In genomic region chr1:37872131-37873067, GRCm38 (mm10) we compare ENCODE assay signal across 8 mouse cellular contexts. TPM values are rescaled to one million over a fixed set of nuclear protein-coding genes. Genes with fewer than 3 reads are reported as not detected.
DNase-seq lines count a peak whose midpoint lies in the region; ATAC-seq and TF ChIP-seq lines count a peak whose summit lies in the region.

No protein-coding gene starts in this region.

- no peaks in the 10 kb centered on the region; the same call in 1 of the 2 replicates for H3K27me3 ChIP-seq in kidney, embryonic 14.5 days (ENCODE audit: control insufficient read depth, insufficient read depth, low read length)
- no peaks in the 10 kb centered on the region for H3K27me3 ChIP-seq in limb, embryonic 15.5 days
- 0 out of 2 replicates have a peak, but pooled peaks cover 5% of the 10 kb centered on the region for H3K27me3 ChIP-seq in midbrain, postnatal 0 days (ENCODE audit: insufficient read depth, low read length)

- H3K4me1 ChIP-seq in embryonic fibroblast, embryonic 13.5 days (ENCODE audit: control insufficient read depth, insufficient read depth, low read length) = peaks cover 4% of the 10 kb centered on the region
- H3K4me1 ChIP-seq in kidney, embryonic 14.5 days (ENCODE audit: control insufficient read depth, insufficient read depth, low read length) = 0 out of 2 replicates have a peak, but pooled peaks cover 6% of the 10 kb centered on the region
- H3K4me1 ChIP-seq in limb, embryonic 15.5 days = peaks cover 9% of the 10 kb centered on the region
- H3K4me1 ChIP-seq in midbrain, postnatal 0 days (ENCODE audit: insufficient read depth, low read length) = 0 out of 2 replicates have a peak, but pooled peaks cover 3% of the 10 kb centered on the region

- H3K9me3 ChIP-seq in kidney, embryonic 14.5 days (ENCODE audit: control insufficient read depth, low read length) = peaks cover 8% of the 10 kb centered on the region; the same call in 1 of the 2 replicates
- H3K9me3 ChIP-seq in limb, embryonic 15.5 days = no peaks in the 10 kb centered on the region
- 0 out of 2 replicates have a peak, but pooled peaks cover 3% of the 10 kb centered on the region for H3K9me3 ChIP-seq in midbrain, postnatal 0 days (ENCODE audit: low read length)

- peak; percentile 92 for ATAC-seq in kidney, embryonic 14.5 days (ENCODE audit: low FRiP score, low TSS enrichment)
- ATAC-seq in limb, embryonic 15.5 days (ENCODE audit: insufficient number of reproducible peaks, low FRiP score, low TSS enrichment, low read depth) = peak; percentile 91
- peak; percentile 93 for ATAC-seq in midbrain, postnatal 0 days (ENCODE audit: low FRiP score)

- peak overlapping the region; percentile 54 for H3K4me2 ChIP-seq in kidney, embryonic 14.5 days (replicated peaks; ENCODE audit: low read depth, low read length)
- H3K4me2 ChIP-seq in limb, embryonic 15.5 days = peak overlapping the region; percentile 64
- peak overlapping the region; percentile 68 for H3K4me2 ChIP-seq in midbrain, postnatal 0 days (ENCODE audit: low read depth, low read length, poor library complexity, severe bottlenecking)

- WGBS in kidney, embryonic 14.5 days = 5% methylated on average over 33 of the region's 33 CpGs
- 6% methylated on average over 33 of the region's 33 CpGs for WGBS in limb, embryonic 15.5 days
- 6% methylated on average over 33 of the region's 33 CpGs for WGBS in midbrain, postnatal 0 days

- H3K36me3 ChIP-seq in kidney, embryonic 14.5 days (ENCODE audit: control insufficient read depth, insufficient read depth, low read length) = peaks cover 22% of the 10 kb centered on the region; the same call in 1 of the 2 replicates
- H3K36me3 ChIP-seq in limb, embryonic 15.5 days = peaks cover 28% of the 10 kb centered on the region
- H3K36me3 ChIP-seq in midbrain, postnatal 0 days (ENCODE audit: insufficient read depth, low read length) = peaks cover 3% of the 10 kb centered on the region; the same call in 1 of the 2 replicates

- DNase-seq in CD4-positive helper T cell, adult 2 months (ENCODE audit: low read depth, low spot score) = peak; percentile 92
- DNase-seq in brain, adult 2 months (ENCODE audit: low read depth, low spot score) = peak; percentile 94
- DNase-seq in heart, adult 9 months (ENCODE audit: low spot score in 2 of 2) = peak; percentile 75 to 78
- peak; percentile 87 for DNase-seq in midbrain, postnatal 0 days (ENCODE audit: low spot score)
- peak; percentile 67 to 70 for DNase-seq in spleen, postnatal 14 days (ENCODE audit: low spot score in 2 of 2)

- peak; percentile 55 for TF ChIP-seq POLR2A in embryonic fibroblast, embryonic 13.5 days (IDR thresholded peaks at IDR 0.05; ENCODE audit: low read depth, low read length)

- peak overlapping the region; percentile 95 for H3K27ac ChIP-seq in embryonic fibroblast, embryonic 13.5 days (ENCODE audit: insufficient read depth, low read length)
- H3K27ac ChIP-seq in kidney, embryonic 14.5 days (ENCODE audit: low read depth, low read length) = peak overlapping the region; percentile 62
- H3K27ac ChIP-seq in limb, embryonic 15.5 days = peak overlapping the region; percentile 81
- H3K27ac ChIP-seq in midbrain, postnatal 0 days (ENCODE audit: low read depth, low read length) = peak overlapping the region; percentile 66

- TF ChIP-seq CTCF in embryonic fibroblast, embryonic 13.5 days (IDR thresholded peaks at IDR 0.05; ENCODE audit: borderline replicate concordance, insufficient read depth, low read length) = no peak
- TF ChIP-seq CTCF in midbrain, postnatal 0 days (IDR thresholded peaks at IDR 0.05) = no peak

- H3K4me3 ChIP-seq in embryonic fibroblast, embryonic 13.5 days (ENCODE audit: insufficient read depth, low read length) = peak overlapping the region; percentile 83
- peak overlapping the region; percentile 57 for H3K4me3 ChIP-seq in kidney, embryonic 14.5 days (ENCODE audit: low read length)
- H3K4me3 ChIP-seq in limb, embryonic 15.5 days = peak overlapping the region; percentile 60
- H3K4me3 ChIP-seq in midbrain, postnatal 0 days (ENCODE audit: low read depth, low read length) = peak overlapping the region; percentile 47

- H3K9ac ChIP-seq in kidney, embryonic 14.5 days (ENCODE audit: low read depth, low read length) = peak overlapping the region; percentile 51
- H3K9ac ChIP-seq in limb, embryonic 15.5 days = peak overlapping the region; percentile 29
- H3K9ac ChIP-seq in midbrain, postnatal 0 days (replicated peaks; ENCODE audit: low read length, poor library complexity, severe bottlenecking) = peak overlapping the region; percentile 46

RNA-seq across cellular contexts. Expression of gene Lipt1, which starts 0.9 kb away (rescaled TPM):
- polyA plus RNA-seq in embryonic fibroblast, embryonic 13.5 days (2011; ENCODE audit: insufficient read length, low read depth, missing spikeins) = 5.6 and 6.9 TPM in 2 replicates
- polyA plus RNA-seq in kidney, embryonic 14.5 days (2014; fragmentation: Nextera tagmentation; extraction: Ambion mirVana) = 10.0 and 11.0 TPM in 2 replicates
- 7.3 and 7.7 TPM in 2 replicates for polyA plus RNA-seq in limb, embryonic 15.5 days (2015; fragmentation: Nextera tagmentation; extraction: Ambion mirVana)
- total RNA-seq in midbrain, postnatal 0 days (2014; rRNA removed) = 5.7 and 11.6 TPM in 2 replicates
- 6.8 and 7.3 TPM in 2 replicates for polyA plus RNA-seq in midbrain, postnatal 0 days (2015; fragmentation: Nextera tagmentation; extraction: Ambion mirVana)

RNA-seq across cellular contexts. Expression of gene Tsga10, which starts 6.2 kb away (rescaled TPM):
- 3.1 and 3.3 TPM in 2 replicates for polyA plus RNA-seq in embryonic fibroblast, embryonic 13.5 days (2011; ENCODE audit: insufficient read length, low read depth, missing spikeins)
- 5.0 and 7.4 TPM in 2 replicates for polyA plus RNA-seq in kidney, embryonic 14.5 days (2014; fragmentation: Nextera tagmentation; extraction: Ambion mirVana)
- 5.7 and 5.8 TPM in 2 replicates for polyA plus RNA-seq in limb, embryonic 15.5 days (2015; fragmentation: Nextera tagmentation; extraction: Ambion mirVana)
- 7.5 and 11.0 TPM in 2 replicates for total RNA-seq in midbrain, postnatal 0 days (2014; rRNA removed)
- 6.2 and 7.5 TPM in 2 replicates for polyA plus RNA-seq in midbrain, postnatal 0 days (2015; fragmentation: Nextera tagmentation; extraction: Ambion mirVana)

RNA-seq across cellular contexts. Expression of gene Mitd1, which starts 17.8 kb away (rescaled TPM):
- polyA plus RNA-seq in embryonic fibroblast, embryonic 13.5 days (2011; ENCODE audit: insufficient read length, low read depth, missing spikeins) = 28.4 and 29.2 TPM in 2 replicates
- polyA plus RNA-seq in kidney, embryonic 14.5 days (2014; fragmentation: Nextera tagmentation; extraction: Ambion mirVana) = 27.6 and 36.0 TPM in 2 replicates
- 25.0 and 27.8 TPM in 2 replicates for polyA plus RNA-seq in limb, embryonic 15.5 days (2015; fragmentation: Nextera tagmentation; extraction: Ambion mirVana)
- total RNA-seq in midbrain, postnatal 0 days (2014; rRNA removed) = 3.0 and 6.3 TPM in 2 replicates
- 8.6 and 10.6 TPM in 2 replicates for polyA plus RNA-seq in midbrain, postnatal 0 days (2015; fragmentation: Nextera tagmentation; extraction: Ambion mirVana)

RNA-seq across cellular contexts. Expression of gene Mrpl30, which starts 17.9 kb away (rescaled TPM):
- 158 and 204 TPM in 2 replicates for polyA plus RNA-seq in embryonic fibroblast, embryonic 13.5 days (2011; ENCODE audit: insufficient read length, low read depth, missing spikeins)
- polyA plus RNA-seq in kidney, embryonic 14.5 days (2014; fragmentation: Nextera tagmentation; extraction: Ambion mirVana) = 269 and 340 TPM in 2 replicates
- 210 and 215 TPM in 2 replicates for polyA plus RNA-seq in limb, embryonic 15.5 days (2015; fragmentation: Nextera tagmentation; extraction: Ambion mirVana)
- 72.4 and 91.7 TPM in 2 replicates for total RNA-seq in midbrain, postnatal 0 days (2014; rRNA removed)
- 275 and 280 TPM in 2 replicates for polyA plus RNA-seq in midbrain, postnatal 0 days (2015; fragmentation: Nextera tagmentation; extraction: Ambion mirVana)

RNA-seq across cellular contexts. Expression of gene Lyg2, which starts 43.9 kb away (rescaled TPM):
- polyA plus RNA-seq in embryonic fibroblast, embryonic 13.5 days (2011; ENCODE audit: insufficient read length, low read depth, missing spikeins) = not detected in 2 replicates
- not detected in 2 replicates for polyA plus RNA-seq in kidney, embryonic 14.5 days (2014; fragmentation: Nextera tagmentation; extraction: Ambion mirVana)
- not detected in 2 replicates for polyA plus RNA-seq in limb, embryonic 15.5 days (2015; fragmentation: Nextera tagmentation; extraction: Ambion mirVana)
- total RNA-seq in midbrain, postnatal 0 days (2014; rRNA removed) = not detected in 2 replicates
- 0.06 and 0.07 TPM in 2 replicates for polyA plus RNA-seq in midbrain, postnatal 0 days (2015; fragmentation: Nextera tagmentation; extraction: Ambion mirVana)

Comparison
In these comparisons a context has a peak if more than half of its experiments do, and no peak if none do; other contexts are left out.
1. Peak in every context shown above with its lines: DNase-seq, ATAC-seq, H3K4me3 ChIP-seq and H3K27ac ChIP-seq.